Mouse (Mus musculus) bone marrow macrophage, adult 2 months (primary cell): Measurements from ENCODE around the gene Trappc3l. TPM values are rescaled to one million over a fixed set of nuclear protein-coding genes. Genes with fewer than 3 reads are reported as not detected.

Source experiments
- H3K27ac ChIP-seq: 2 replicates; pipeline ENCODE4 v1.5.1; 2012; ENCODE audit warnings: low read depth, low read length; ENCODE audit not compliant: insufficient read depth
- H3K4me1 ChIP-seq: 2 replicates; pipeline ENCODE4 v1.6.1; 2012; ENCODE audit warnings: low read length; ENCODE audit not compliant: control insufficient read depth, insufficient read depth
- H3K4me3 ChIP-seq: 2 replicates; pipeline ENCODE4 v1.5.1; 2012; ENCODE audit warnings: mild to moderate bottlenecking, low read length, moderate library complexity; ENCODE audit not compliant: insufficient read depth
- CTCF ChIP-seq: IDR thresholded peaks from 2 replicates; pipeline ENCODE4 v1.5.1; 2012; ENCODE audit warnings: low read depth, mild to moderate bottlenecking, low read length, moderate library complexity
- POLR2A ChIP-seq: IDR thresholded peaks from 2 replicates; pipeline ENCODE4 v1.6.1; 2012; ENCODE audit warnings: mild to moderate bottlenecking, low read depth, low read length, borderline replicate concordance
- polyA plus RNA-seq: library from polyadenylated mRNA; stranded (reverse); fragments of >200 nt; gene quantifications from 2 replicates; pipeline ENCODE4 v1.2.4, GENCODE M21; 2012; ENCODE audit not compliant: missing spikeins, insufficient read depth, insufficient read length

The Trappc3l gene
- polyA plus RNA-seq, 1 experiment, result not detected

DNA sequence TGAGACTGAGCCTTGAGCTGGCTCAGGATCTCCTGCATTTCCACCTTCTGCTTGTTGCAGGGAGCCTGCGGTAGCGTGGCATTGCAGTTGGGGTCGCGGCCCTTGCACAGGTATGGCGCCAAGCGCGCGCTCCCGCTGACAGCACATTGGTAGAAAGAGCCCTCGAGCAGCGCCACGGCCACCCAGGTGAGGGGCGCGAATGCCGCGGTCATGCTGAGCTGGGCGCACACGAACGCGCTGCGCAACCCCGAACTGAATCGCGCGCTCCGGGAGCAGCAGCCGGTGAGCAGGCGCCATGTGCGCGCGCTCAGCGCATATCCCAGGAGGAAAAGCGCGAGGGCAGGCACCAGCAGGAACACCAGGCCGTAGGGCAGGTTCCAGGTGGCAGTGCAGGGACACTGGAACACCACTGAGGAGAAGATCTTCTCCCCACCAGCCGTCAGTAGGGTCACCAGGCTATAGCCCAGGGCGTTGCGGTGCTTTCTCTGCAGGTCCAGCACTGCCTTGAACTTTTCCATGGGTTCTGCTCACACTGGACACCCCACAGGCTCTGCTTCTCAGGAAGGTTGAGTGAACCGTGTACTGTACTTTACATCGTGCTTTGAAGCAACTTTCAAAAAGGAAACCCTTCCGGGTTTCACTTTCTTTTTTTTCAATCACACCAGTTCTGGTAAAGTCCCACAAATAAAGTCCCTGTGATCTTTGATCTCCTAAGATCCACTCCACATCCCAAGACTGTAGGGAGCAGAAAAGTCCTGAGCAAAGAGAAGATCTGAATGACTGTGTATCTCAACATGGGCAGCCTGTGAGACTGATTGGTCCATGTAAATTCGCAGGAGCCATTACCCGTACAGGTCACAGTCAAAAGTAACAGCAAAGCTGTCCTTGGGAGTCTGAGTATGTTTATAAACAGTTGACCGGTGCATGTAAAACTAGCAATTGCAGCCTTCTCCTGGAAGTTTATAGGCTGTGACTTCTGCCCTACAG lies 90.3 kb downstream of the Trappc3l start, which contains the start of gene Calhm6:
Gene Calhm6 (minus strand): TSS at position 593 of the 987 bp plus-strand sequence.
- Histone ChIP-seq H3K4me3 (peak within 1 kb of the TSS; percentile 72), H3K27ac (peak within 1 kb of the TSS; percentile 96), H3K4me1 (peaks cover 34% of the 10 kb centered on the region)
- TF ChIP-seq CTCF (no peak), POLR2A (no peak)

DNA sequence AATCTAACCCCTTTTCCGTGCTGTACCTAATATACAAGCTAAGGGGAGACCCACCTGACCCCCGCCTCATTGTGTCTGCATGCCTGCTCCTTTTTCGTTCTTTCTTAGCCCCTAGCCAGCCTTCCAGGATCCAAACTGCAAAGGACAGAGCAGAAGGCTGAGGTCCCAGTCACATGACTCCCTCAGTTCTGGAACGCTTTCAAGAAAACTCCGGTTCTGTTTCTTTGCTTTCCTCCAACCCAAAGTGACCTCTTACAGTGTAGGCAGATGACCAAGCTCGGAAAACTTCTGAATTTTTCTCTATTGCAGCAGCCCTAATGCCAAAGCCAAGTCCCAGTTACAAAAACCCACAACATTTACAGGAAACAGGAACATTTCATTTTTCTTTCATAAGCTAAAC lies 91.0 kb downstream of the Trappc3l start:
- Histone ChIP-seq H3K4me1 (peaks cover 38% of the 10 kb centered on the region), H3K4me3 (peak overlapping the region; percentile 72), H3K27ac (peak overlapping the region; percentile 96)
- no peak for TF ChIP-seq CTCF
- no peak for TF ChIP-seq POLR2A

DNA sequence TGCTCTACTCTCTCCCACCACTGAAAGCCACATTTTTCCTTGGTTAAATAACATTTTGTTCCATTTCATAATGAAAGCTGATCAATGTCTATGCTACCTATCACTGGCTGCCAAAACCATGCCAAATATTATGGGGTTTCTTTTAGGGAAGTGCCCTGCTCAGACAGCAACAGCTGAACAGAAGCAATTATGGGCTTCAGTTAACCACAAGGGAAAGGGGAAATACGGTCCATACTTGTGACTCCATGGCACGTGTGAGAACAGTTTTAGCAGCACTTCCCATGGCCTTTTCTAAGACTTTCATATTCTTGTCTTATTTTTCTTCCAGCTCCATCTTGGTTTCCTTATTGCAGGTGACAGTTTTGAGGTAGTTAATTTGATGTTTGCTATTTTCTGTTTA lies 94.0 kb downstream of the Trappc3l start:
- peaks cover 38% of the 10 kb centered on the region for H3K4me1 ChIP-seq
- no peak overlapping the region for H3K4me3 ChIP-seq
- TF ChIP-seq POLR2A (no peak), CTCF (no peak)
- peak overlapping the region; percentile 92 for H3K27ac ChIP-seq

DNA sequence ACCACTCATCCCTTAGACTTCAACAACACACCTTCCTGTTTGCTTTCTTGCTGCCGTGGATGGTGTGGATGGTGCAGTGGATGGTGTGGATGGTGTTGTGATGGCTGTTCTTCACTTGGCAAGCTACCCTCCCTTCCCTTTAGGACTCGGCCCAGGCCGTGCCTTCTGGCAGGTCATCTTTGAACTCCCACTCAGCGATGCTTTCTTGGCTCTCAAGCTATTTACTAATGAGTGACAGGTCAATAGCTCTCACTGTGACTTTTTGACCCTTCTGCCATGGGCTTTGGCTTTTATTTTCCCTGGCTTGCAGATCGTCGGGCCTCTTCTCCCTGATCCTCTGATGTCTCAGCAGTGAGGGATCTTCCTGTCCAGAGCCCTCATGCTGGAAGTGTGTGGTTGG lies 99.0 kb downstream of the Trappc3l start:
- H3K4me1 ChIP-seq, result peaks cover 23% of the 10 kb centered on the region
- no peak overlapping the region for H3K4me3 ChIP-seq
- TF ChIP-seq CTCF (no peak), POLR2A (no peak)
- H3K27ac ChIP-seq, result no peak overlapping the region

DNA sequence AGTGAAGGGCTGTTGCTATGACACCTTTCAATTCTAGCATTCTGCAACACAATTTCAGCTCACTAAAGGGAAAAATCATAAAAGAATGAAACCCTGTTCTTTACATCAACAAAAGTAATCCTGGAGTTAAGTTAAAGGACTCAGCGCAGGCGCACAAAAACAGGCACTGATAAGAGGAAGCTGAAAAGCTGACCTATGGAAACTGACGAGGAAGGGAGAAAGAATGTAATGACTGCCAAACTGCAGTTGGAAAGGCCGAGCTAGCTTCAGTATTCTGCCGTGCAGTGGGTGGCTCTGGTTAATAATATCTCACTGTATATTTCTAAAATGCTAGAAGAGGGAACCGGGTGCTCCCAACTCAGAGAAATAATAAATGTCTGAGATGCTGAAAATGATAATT lies 100.6 kb downstream of the Trappc3l start:
- H3K27ac ChIP-seq, result peak overlapping the region; percentile 74
- TF ChIP-seq CTCF (no peak), POLR2A (no peak)
- peaks cover 12% of the 10 kb centered on the region for H3K4me1 ChIP-seq
- no peak overlapping the region for H3K4me3 ChIP-seq

DNA sequence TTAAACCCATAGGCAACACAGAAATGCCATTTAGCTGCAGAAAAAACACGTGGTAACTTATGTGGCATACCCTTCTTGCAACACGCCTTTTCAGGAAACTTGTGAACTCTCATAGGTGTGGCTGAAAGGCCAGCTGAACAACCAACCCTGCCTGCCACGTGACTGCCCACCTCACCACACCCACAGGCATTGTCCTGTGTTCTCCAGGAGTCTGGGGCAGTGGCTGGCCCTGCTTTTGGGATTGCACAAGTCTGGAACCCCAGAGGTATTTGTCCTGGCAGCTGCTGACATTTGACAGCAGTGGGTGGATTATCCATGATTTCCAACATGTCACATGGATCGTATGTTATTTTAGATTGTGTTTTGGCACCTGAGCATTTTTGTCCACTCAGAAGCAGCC lies 102.4 kb downstream of the Trappc3l start:
- Histone ChIP-seq H3K4me3 (no peak overlapping the region), H3K27ac (no peak overlapping the region), H3K4me1 (peaks cover 11% of the 10 kb centered on the region)
- TF ChIP-seq CTCF (no peak), POLR2A (no peak)

DNA sequence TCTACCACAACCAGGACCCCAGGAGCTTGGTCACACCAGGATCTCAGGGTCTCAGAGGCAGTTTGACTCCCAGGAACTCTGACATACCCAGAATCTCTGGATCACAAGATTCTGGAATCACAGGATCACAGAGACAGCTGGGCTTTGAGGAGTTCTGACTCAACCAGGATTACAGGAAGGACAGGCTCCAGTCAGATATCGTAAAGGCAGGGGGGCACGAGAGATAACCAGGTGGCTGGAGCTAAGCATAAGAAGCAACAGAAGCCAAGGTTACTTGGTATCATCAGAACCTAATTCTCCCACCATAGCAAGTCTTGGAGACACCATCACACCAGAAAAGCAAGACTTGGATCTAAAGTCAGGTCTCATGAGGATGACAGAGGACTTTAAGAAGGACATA lies 104.3 kb downstream of the Trappc3l start:
- H3K27ac ChIP-seq, result no peak overlapping the region
- no peak overlapping the region for H3K4me3 ChIP-seq

DNA sequence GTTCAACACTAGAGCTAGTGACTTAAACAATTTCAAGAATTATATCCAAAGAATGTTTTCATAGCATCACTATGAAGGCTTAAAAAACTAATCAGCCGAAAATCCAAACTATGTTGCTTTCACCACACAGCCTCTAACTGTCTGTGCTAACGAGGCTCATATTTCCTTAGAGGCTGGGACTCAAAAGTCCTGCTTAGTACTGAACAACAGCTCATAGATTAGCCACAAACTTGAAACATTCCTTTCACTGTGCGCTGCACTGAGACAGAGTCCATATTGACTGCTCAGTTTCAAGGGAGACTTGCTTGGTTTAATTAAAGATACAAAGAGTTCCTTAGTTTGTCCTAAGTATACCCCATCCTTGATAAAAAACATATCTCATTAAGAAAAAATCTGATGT lies 112.4 kb downstream of the Trappc3l start:
- TF ChIP-seq POLR2A (no peak), CTCF (no peak)
- Histone ChIP-seq H3K27ac (no peak overlapping the region), H3K4me3 (no peak overlapping the region), H3K4me1 (0 out of 2 replicates have a peak, but pooled peaks cover 2% of the 10 kb centered on the region)

More for the DNA sequence above, 104.3 kb downstream of the Trappc3l start:
- TF ChIP-seq POLR2A (no peak), CTCF (no peak)
- peaks cover 11% of the 10 kb centered on the region for H3K4me1 ChIP-seq

DNA sequence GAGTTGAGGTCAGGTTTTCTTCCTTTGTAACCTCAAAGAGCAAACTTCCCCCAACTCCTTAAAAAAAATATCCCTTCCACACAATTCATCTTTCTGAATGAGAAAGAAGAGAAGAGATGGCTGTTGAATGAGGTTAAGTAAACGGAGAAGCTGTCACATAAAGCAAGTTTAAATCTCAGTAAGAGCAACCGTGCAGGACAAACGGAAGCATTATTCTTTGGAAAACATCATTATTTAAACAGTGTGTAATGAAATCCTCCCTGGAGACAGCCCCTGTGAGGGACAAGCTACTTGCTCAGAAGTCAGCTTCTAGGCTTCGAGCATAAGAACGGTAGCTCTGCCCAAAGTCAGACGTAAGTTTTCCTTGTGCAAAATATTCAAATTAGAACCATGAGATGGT lies 113.1 kb downstream of the Trappc3l start:
- Histone ChIP-seq H3K4me1 (0 out of 2 replicates have a peak, but pooled peaks cover 2% of the 10 kb centered on the region), H3K27ac (no peak overlapping the region), H3K4me3 (no peak overlapping the region)
- no peak for TF ChIP-seq CTCF
- TF ChIP-seq POLR2A, result no peak

DNA sequence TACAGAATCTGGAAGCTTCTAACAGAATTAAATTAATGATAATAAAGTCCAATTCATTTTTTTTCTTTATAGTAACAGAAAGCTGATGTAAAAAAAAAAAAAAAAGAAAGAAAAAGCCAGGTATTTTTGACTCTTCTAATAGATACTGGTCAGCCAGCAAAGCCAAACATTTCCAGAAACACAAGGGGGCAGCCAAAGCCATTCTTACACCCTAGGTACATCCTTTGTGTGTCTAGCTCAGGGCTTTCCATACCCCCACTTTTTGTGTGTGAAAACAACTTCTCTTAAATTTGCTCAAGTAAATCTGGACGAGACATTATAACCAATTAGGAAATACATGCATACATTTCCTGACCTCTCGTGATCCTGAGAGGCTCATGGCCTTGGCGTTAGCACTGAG lies 114.4 kb downstream of the Trappc3l start:
- H3K27ac ChIP-seq, result no peak overlapping the region
- TF ChIP-seq CTCF (no peak), POLR2A (no peak)
- no peak overlapping the region for H3K4me3 ChIP-seq

More for the DNA sequence above, 114.4 kb downstream of the Trappc3l start:
- peaks cover 4% of the 10 kb centered on the region; the same call in 1 of the 2 replicates for H3K4me1 ChIP-seq
